Mouse (Mus musculus) adrenal gland, adult 18-20 months (tissue): ENCODE results near the gene 4921504E06Rik. TPM values are rescaled to one million over a fixed set of nuclear protein-coding genes. Genes with fewer than 3 reads are reported as not detected.

ENCODE experiments used
- DNase-seq, 2 experiments: peaks; one replicate each; pipeline ENCODE4 v3.0.0; 2021 to 2022; ENCODE audit warnings: low spot score in 2 of 2
- total RNA-seq, 2 experiments: library from RNA; stranded (reverse); gene quantifications; 1 replicate in 1 of 2; 2 replicates in 1 of 2; pipeline ENCODE4 v1.2.3; 2021

The 4921504E06Rik gene
- total RNA-seq, 2 experiments from 2014 or later: not detected

- DNase-seq: no peak
These were observed 42.7 kb downstream of the 4921504E06Rik start for GRCm38 (mm10) chr2:19511032-19511431.

GRCm38 (mm10) chr2:19505744-19506143, 48.0 kb downstream of the 4921504E06Rik start:
- DNase-seq: no peak

GRCm38 (mm10) chr2:19490262-19490661, 63.5 kb downstream of the 4921504E06Rik start:
- no peak for DNase-seq

GRCm38 (mm10) chr2:19461940-19462339, 91.8 kb downstream of the 4921504E06Rik start:
- no peak for DNase-seq

- no peak for DNase-seq
These were observed 94.9 kb downstream of the 4921504E06Rik start for GRCm38 (mm10) chr2:19458785-19459184.

GRCm38 (mm10) chr2:19455857-19456482, 97.7 kb downstream of the 4921504E06Rik start:
- no peak for DNase-seq

GRCm38 (mm10) chr2:19455228-19455627, 98.5 kb downstream of the 4921504E06Rik start:
- DNase-seq: no peak

- DNase-seq: no peak
These were observed 101.1 kb downstream of the 4921504E06Rik start for GRCm38 (mm10) chr2:19452531-19453055.

- DNase-seq: no peak
These were observed 104.4 kb downstream of the 4921504E06Rik start for GRCm38 (mm10) chr2:19449308-19449707.

GRCm38 (mm10) chr2:19448042-19448700, 105.5 kb downstream of the 4921504E06Rik start:
- no peak for DNase-seq

- no peak for DNase-seq
These were observed 107.0 kb downstream of the 4921504E06Rik start for GRCm38 (mm10) chr2:19446746-19447145.

GRCm38 (mm10) chr2:19445871-19446501, 107.7 kb downstream of the 4921504E06Rik start:
- no peak for DNase-seq

- DNase-seq: no peak
These were observed 108.5 kb downstream of the 4921504E06Rik start, which contains the start of gene Ptf1a for GRCm38 (mm10) chr2:19444931-19445831. Gene Ptf1a, plus strand, starts transcription at chr2:19445663.

GRCm38 (mm10) chr2:19444346-19444745, 109.4 kb downstream of the 4921504E06Rik start:
- no peak for DNase-seq

- DNase-seq: no peak
These were observed 121.9 kb downstream of the 4921504E06Rik start for GRCm38 (mm10) chr2:19431614-19432323.

GRCm38 (mm10) chr2:19431186-19431585, 122.5 kb downstream of the 4921504E06Rik start:
- no peak for DNase-seq

GRCm38 (mm10) chr2:19430746-19431145, 123.0 kb downstream of the 4921504E06Rik start:
- DNase-seq: no peak

- no peak for DNase-seq
These were observed 123.7 kb downstream of the 4921504E06Rik start for GRCm38 (mm10) chr2:19429691-19430690.

- peak in 1 of 2 experiments; percentile 16 for DNase-seq
These were observed 124.7 kb downstream of the 4921504E06Rik start for GRCm38 (mm10) chr2:19429031-19429430.
